Mouse (Mus musculus): ENCODE measurements around the gene Per2. TPM values are rescaled to one million over a fixed set of nuclear protein-coding genes. Genes with fewer than 3 reads are reported as not detected.

The Per2 gene
- total and polyA plus RNA-seq, 3 experiments = 5.3 to 17.5 (median 15.4) TPM

GRCm38 (mm10) chr1:91373414-91373835 lies 85.7 kb downstream of the Per2 start:
- DNase-seq (ENCODE audit: low spot score) = no peak
- Histone ChIP-seq H3K9me3 (replicated peaks) (no peaks in the 10 kb centered on the region), H3K36me3 (replicated peaks) (peaks cover 100% of the 10 kb centered on the region), H3K4me3 (ENCODE audit: low read depth, low read length) (no peak overlapping the region), H3K27me3 (ENCODE audit: insufficient read depth, low read length) (no peaks in the 10 kb centered on the region), H3K4me1 (ENCODE audit: insufficient read depth, low read depth, low read length) (peaks cover 45% of the 10 kb centered on the region)
- no peak for ATAC-seq (ENCODE audit: extremely low read depth, insufficient number of reproducible peaks, low FRiP score, poor library complexity, severe bottlenecking)
- TF ChIP-seq TAL1 (conservative IDR thresholded peaks at IDR 0.05; ENCODE audit: low read depth, low read length) (no peak), POLR2AphosphoS5 (IDR thresholded peaks at IDR 0.05; ENCODE audit: insufficient replicate concordance, low read depth, low read length) (no peak)

DNA sequence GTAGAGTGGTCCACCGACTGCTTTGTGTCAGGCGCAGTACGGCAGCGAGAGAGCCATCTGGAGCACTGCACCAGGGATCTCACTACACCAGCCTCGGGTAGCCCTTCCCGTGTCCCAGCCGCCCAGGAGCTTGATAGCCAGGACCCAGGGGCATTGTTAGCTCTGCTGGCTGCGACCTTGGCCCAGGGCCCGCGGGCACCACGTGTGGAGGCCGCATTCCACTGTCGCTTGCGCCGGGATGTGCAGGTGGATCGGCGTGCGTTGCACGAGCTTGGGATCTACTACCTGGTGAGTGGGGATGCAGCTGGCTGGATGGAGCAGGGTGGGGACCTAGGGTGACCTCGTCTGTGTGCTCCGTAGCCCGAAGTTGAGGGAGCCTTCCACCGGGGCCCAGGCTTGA lies 89.1 kb downstream of the Per2 start:
- ATAC-seq (ENCODE audit: extremely low read depth, insufficient number of reproducible peaks, low FRiP score, poor library complexity, severe bottlenecking) = no peak
- TF ChIP-seq POLR2AphosphoS5 (IDR thresholded peaks at IDR 0.05; ENCODE audit: insufficient replicate concordance, low read depth, low read length) = peak; percentile 27; the same call in 1 of the 2 replicates
- TF ChIP-seq GATA1 (IDR thresholded peaks at IDR 0.05; ENCODE audit: borderline replicate concordance, low read length) = no peak
- Histone ChIP-seq H3K27me3 (ENCODE audit: insufficient read depth, low read length) (peaks cover 4% of the 10 kb centered on the region), H3K4me1 (ENCODE audit: insufficient read depth, low read depth, low read length) (peaks cover 55% of the 10 kb centered on the region), H3K9me3 (replicated peaks) (no peaks in the 10 kb centered on the region), H3K36me3 (replicated peaks) (peaks cover 73% of the 10 kb centered on the region), H3K4me3 (ENCODE audit: low read depth, low read length) (0 out of 2 replicates have a peak overlapping the region, but pooled peaks have one; percentile 2)
- no peak for DNase-seq (ENCODE audit: low spot score)

- TF ChIP-seq GATA1 (IDR thresholded peaks at IDR 0.05; ENCODE audit: borderline replicate concordance, low read length) (no peak), GATA2 (IDR thresholded peaks at IDR 0.05; ENCODE audit: borderline replicate concordance, low read depth, low read length) (no peak), CTCF (IDR thresholded peaks at IDR 0.05; ENCODE audit: low read depth, low read length) (no peak), POLR2AphosphoS5 (IDR thresholded peaks at IDR 0.05; ENCODE audit: insufficient replicate concordance, low read depth, low read length) (no peak), TAL1 (conservative IDR thresholded peaks at IDR 0.05; ENCODE audit: low read depth, low read length) (no peak)
- H3K4me1 ChIP-seq (ENCODE audit: insufficient read depth, low read depth, low read length) = peaks cover 50% of the 10 kb centered on the region
- no peak overlapping the region for H3K4me3 ChIP-seq (ENCODE audit: low read depth, low read length)
- H3K9me3 ChIP-seq (replicated peaks) = no peaks in the 10 kb centered on the region
- peaks cover 66% of the 10 kb centered on the region for H3K36me3 ChIP-seq (replicated peaks)
- DNase-seq (ENCODE audit: low spot score) (peak; percentile 4), ATAC-seq (ENCODE audit: extremely low read depth, insufficient number of reproducible peaks, low FRiP score, poor library complexity, severe bottlenecking) (no peak)
- H3K27me3 ChIP-seq (ENCODE audit: insufficient read depth, low read length) = peaks cover 10% of the 10 kb centered on the region
Measured at GRCm38 (mm10) chr1:91369408-91369807, 89.7 kb downstream of the Per2 start.

DNA sequence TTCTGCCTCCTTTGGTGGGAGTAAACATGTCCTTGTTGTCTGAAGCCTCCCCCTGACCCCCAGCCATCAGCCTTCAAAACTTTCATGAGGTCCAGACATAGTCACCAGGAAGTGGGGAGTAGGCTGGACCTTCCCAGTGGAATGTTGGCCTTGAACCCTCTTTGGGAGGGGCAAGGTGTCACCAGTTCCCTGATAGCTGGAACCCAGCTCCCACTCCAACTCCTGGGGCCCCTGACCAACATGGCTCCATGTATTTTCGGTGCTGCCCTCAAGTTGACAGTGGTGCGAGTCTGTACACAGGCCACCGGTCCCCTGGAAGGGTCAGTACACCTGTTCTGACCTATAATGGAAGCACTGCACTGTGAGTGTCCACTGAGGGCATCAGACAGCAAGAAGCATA lies 91.8 kb downstream of the Per2 start:
- no peak for TF ChIP-seq GATA2 (IDR thresholded peaks at IDR 0.05; ENCODE audit: borderline replicate concordance, low read depth, low read length)
- no peak for TF ChIP-seq POLR2AphosphoS5 (IDR thresholded peaks at IDR 0.05; ENCODE audit: insufficient replicate concordance, low read depth, low read length)
- TF ChIP-seq GATA1 (IDR thresholded peaks at IDR 0.05; ENCODE audit: borderline replicate concordance, low read length) = no peak
- no peak for TF ChIP-seq TAL1 (conservative IDR thresholded peaks at IDR 0.05; ENCODE audit: low read depth, low read length)
- TF ChIP-seq CTCF (IDR thresholded peaks at IDR 0.05; ENCODE audit: low read depth, low read length) = no peak

DNA sequence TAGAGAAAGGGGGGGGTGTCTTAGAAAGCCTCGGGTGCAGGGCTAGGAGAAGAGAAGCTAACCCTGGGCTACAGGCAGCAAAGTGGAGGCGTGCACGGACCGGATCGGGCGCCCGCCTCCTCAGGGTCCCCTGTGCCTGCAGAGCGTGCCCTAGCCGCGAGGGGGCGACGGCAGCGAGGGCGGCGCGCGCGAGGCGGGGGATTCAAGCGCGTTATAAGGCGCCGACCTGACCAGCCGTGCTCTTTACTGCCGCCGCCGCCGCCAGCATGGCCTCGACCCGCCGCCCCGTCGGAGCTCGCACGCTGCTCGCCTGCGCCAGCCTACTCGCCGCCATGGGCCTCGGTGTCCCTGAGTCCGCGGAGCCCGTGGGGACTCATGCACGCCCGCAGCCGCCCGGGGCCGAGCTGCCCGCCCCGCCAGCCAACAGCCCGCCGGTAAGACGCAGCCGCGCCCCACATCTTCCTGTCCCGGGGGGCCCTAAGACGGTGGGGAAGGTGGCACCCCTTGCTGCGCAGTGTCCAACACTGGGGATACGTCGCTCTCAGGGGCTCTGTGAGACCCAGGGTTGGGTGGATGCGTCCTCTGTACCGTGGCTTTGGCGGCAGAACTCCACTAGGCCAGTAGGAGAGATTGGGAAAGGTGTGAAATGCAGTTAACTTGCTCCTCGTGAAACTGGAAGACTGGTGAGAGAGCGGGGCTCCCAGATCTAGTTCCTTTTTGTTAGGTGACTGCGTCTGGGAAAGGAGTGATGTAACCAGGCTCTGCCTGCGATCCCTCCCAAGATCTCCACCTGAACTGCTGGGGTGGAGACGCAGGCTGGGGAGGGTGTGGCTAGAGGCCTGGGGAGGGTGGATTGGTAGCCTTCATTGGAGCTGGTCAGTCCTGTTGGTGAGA lies 92.7 kb downstream of the Per2 start, which contains the start of gene Erfe:
Gene Erfe (plus strand): TSS at position 216 of the 894 bp plus-strand sequence.
- TF ChIP-seq POLR2AphosphoS5 (IDR thresholded peaks at IDR 0.05; ENCODE audit: insufficient replicate concordance, low read depth, low read length) (no peak), TAL1 (conservative IDR thresholded peaks at IDR 0.05; ENCODE audit: low read depth, low read length) (no peak), CTCF (IDR thresholded peaks at IDR 0.05; ENCODE audit: low read depth, low read length) (peak; percentile 90), GATA2 (IDR thresholded peaks at IDR 0.05; ENCODE audit: borderline replicate concordance, low read depth, low read length) (no peak), GATA1 (IDR thresholded peaks at IDR 0.05; ENCODE audit: borderline replicate concordance, low read length) (no peak)
- Histone ChIP-seq H3K36me3 (replicated peaks) (peaks cover 37% of the 10 kb centered on the region), H3K9me3 (replicated peaks) (no peaks in the 10 kb centered on the region), H3K4me3 (ENCODE audit: low read depth, low read length) (peak within 1 kb of the TSS; percentile 72), H3K4me1 (ENCODE audit: insufficient read depth, low read depth, low read length) (peaks cover 28% of the 10 kb centered on the region), H3K27me3 (ENCODE audit: insufficient read depth, low read length) (peaks cover 29% of the 10 kb centered on the region)
- DNase-seq (ENCODE audit: low spot score) (peak; percentile 92), ATAC-seq (ENCODE audit: extremely low read depth, insufficient number of reproducible peaks, low FRiP score, poor library complexity, severe bottlenecking) (peak; percentile 42)

More for the DNA sequence above, 91.8 kb downstream of the Per2 start:
- no peaks in the 10 kb centered on the region for H3K9me3 ChIP-seq (replicated peaks)
- H3K4me3 ChIP-seq (ENCODE audit: low read depth, low read length) = peak overlapping the region; percentile 72; the same call in 1 of the 2 replicates
- no peak for DNase-seq (ENCODE audit: low spot score)
- ATAC-seq (ENCODE audit: extremely low read depth, insufficient number of reproducible peaks, low FRiP score, poor library complexity, severe bottlenecking) = no peak
- peaks cover 45% of the 10 kb centered on the region for H3K36me3 ChIP-seq (replicated peaks)
- H3K4me1 ChIP-seq (ENCODE audit: insufficient read depth, low read depth, low read length) = peaks cover 31% of the 10 kb centered on the region
- peaks cover 22% of the 10 kb centered on the region for H3K27me3 ChIP-seq (ENCODE audit: insufficient read depth, low read length)

Other genes starting within 250 kb of the Per2 start
- gene Ube2f, start 209.0 kb downstream of the Per2 start, total RNA-seq (2014; fragmentation: Nextera tagmentation) = 85.6 and 90.7 TPM in 2 replicates
- gene Ube2f, start 209.0 kb downstream of the Per2 start, total RNA-seq (2017) = 52.9 and 61.3 TPM in 2 replicates
- gene Ube2f, start 209.0 kb downstream of the Per2 start, polyA plus RNA-seq (2012) = 11.9 and 16.6 TPM in 2 replicates
- 16.0 and 16.6 TPM in 2 replicates for gene Scly, start 161.0 kb downstream of the Per2 start, total RNA-seq (2014; fragmentation: Nextera tagmentation)
- gene Scly, start 161.0 kb downstream of the Per2 start, total RNA-seq (2017) = 8.1 and 10.5 TPM in 2 replicates
- gene Scly, start 161.0 kb downstream of the Per2 start, polyA plus RNA-seq (2012) = 9.5 and 10.1 TPM in 2 replicates
- 0.78 and 1.1 TPM in 2 replicates for gene Espnl, start 137.2 kb downstream of the Per2 start, total RNA-seq (2014; fragmentation: Nextera tagmentation)
- gene Espnl, start 137.2 kb downstream of the Per2 start, total RNA-seq (2017) = 0.93 and 0.99 TPM in 2 replicates
- gene Espnl, start 137.2 kb downstream of the Per2 start, polyA plus RNA-seq (2012) = 0.17 and 0.19 TPM in 2 replicates
- not detected in 2 replicates for gene Klhl30, start 108.3 kb downstream of the Per2 start, total RNA-seq (2014; fragmentation: Nextera tagmentation)
- 0.16 TPM in 1 of 2 replicates, not detected in the other for gene Klhl30, start 108.3 kb downstream of the Per2 start, total RNA-seq (2017)
- not detected in 2 replicates for gene Klhl30, start 108.3 kb downstream of the Per2 start, polyA plus RNA-seq (2012)
- 1.2 and 2.1 TPM in 2 replicates for gene Erfe, start 92.9 kb downstream of the Per2 start, total RNA-seq (2014; fragmentation: Nextera tagmentation)
- gene Erfe, start 92.9 kb downstream of the Per2 start, total RNA-seq (2017) = 0.81 and 0.93 TPM in 2 replicates
- gene Erfe, start 92.9 kb downstream of the Per2 start, polyA plus RNA-seq (2012) = 0.78 and 0.94 TPM in 2 replicates
- gene Ilkap, start 60.5 kb downstream of the Per2 start, total RNA-seq (2014; fragmentation: Nextera tagmentation) = 76.8 and 86.5 TPM in 2 replicates
- 194 and 208 TPM in 2 replicates for gene Ilkap, start 60.5 kb downstream of the Per2 start, total RNA-seq (2017)
- gene Ilkap, start 60.5 kb downstream of the Per2 start, polyA plus RNA-seq (2012) = 86.6 and 104 TPM in 2 replicates
- gene Hes6, start 45.3 kb downstream of the Per2 start, total RNA-seq (2014; fragmentation: Nextera tagmentation) = 18.0 and 19.0 TPM in 2 replicates
- 42.2 and 55.1 TPM in 2 replicates for gene Hes6, start 45.3 kb downstream of the Per2 start, total RNA-seq (2017)
- gene Hes6, start 45.3 kb downstream of the Per2 start, polyA plus RNA-seq (2012) = 91.5 and 105 TPM in 2 replicates
- gene Traf3ip1, start 35.3 kb upstream of the Per2 start, total RNA-seq (2014; fragmentation: Nextera tagmentation) = 9.7 and 10.5 TPM in 2 replicates
- gene Traf3ip1, start 35.3 kb upstream of the Per2 start, total RNA-seq (2017) = 12.7 and 12.8 TPM in 2 replicates
- 16.1 and 17.8 TPM in 2 replicates for gene Traf3ip1, start 35.3 kb upstream of the Per2 start, polyA plus RNA-seq (2012)
- gene Asb1, start 81.2 kb upstream of the Per2 start, total RNA-seq (2014; fragmentation: Nextera tagmentation) = 8.3 and 12.9 TPM in 2 replicates
- 25.7 and 28.0 TPM in 2 replicates for gene Asb1, start 81.2 kb upstream of the Per2 start, total RNA-seq (2017)
- gene Asb1, start 81.2 kb upstream of the Per2 start, polyA plus RNA-seq (2012) = 9.3 and 12.4 TPM in 2 replicates

Measured in G1E (cell line).